Mouse (Mus musculus): ENCODE measurements at regions not wholly inside any gene's neighbourhood (a gene's known extent, or its start where the extent isn't known, plus 50 kb on each side); places are given as distances from the start of the nearest gene placed in this dataset.

DNA sequence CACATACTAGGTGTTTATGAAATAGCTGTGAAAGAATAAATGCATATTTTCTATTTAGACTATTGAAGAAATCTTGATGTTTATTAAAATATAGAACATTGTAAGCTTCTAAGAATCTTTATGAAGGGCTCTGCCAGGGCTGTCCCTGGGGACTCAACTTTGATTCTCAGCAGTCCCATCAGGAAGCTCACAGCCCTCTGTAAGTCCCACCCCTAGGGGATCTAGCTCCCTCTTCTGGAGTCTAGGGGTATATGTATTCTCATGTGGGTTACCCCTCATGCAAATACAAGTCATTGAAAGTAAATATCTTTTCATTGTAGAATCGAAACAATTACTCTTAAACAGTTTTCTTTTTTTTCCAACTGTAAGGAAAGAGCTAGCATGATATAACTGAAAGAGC lies 521.6 kb downstream of the Nfib start:
- Histone ChIP-seq H3K27ac (no peak overlapping the region), H3K9ac (ENCODE audit: low read depth, low read length) (no peak overlapping the region), H3K4me3 (no peak overlapping the region), H3K79me2 (replicated peaks; ENCODE audit: control insufficient read depth, insufficient read depth, low read length) (no peaks in the 10 kb centered on the region), H3K4me1 (ENCODE audit: control insufficient read depth, insufficient read depth, low read length) (no peaks in the 10 kb centered on the region), H3K27me3 (ENCODE audit: control insufficient read depth, insufficient read depth, low read length) (no peaks in the 10 kb centered on the region), H3K36me3 (ENCODE audit: control insufficient read depth, insufficient read depth, low read length) (no peaks in the 10 kb centered on the region)
- no peak for DNase-seq
- no peak for TF ChIP-seq POLR2A (IDR thresholded peaks at IDR 0.05; ENCODE audit: insufficient read depth, low read depth, low read length)
- TF ChIP-seq EP300 (IDR thresholded peaks at IDR 0.05; ENCODE audit: insufficient read depth, low read depth, low read length): no peak
- peak; percentile 32 for TF ChIP-seq CTCF (IDR thresholded peaks at IDR 0.05)
- WGBS: 94% methylated on average over 1 of the region's 1 CpGs
- intact Hi-C loops (cut with DNase I): no loop called here

DNA sequence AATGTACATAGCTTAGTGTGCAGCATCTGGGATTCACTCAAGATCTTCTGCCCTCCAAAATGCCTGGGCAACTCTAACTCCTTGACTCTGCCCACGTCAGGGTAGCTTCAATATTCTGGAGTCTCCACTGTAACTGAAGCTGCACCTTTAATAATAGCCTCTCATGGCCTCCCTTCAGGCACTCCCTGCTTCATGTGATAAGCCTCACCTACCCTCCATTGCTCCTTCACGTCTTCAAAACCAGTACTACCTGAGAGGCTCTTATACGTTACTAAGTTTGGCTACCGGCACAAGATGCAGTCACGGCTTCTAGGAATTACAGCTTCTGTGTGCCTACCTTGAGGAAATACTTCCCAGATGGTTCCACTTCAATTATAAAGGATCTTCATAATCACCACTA lies 527.4 kb downstream of the Nfib start:
- no peak for DNase-seq
- WGBS: 91% methylated on average over 5 of the region's 5 CpGs
- Histone ChIP-seq H3K9ac (ENCODE audit: low read depth, low read length) (no peak overlapping the region), H3K4me3 (no peak overlapping the region), H3K4me1 (ENCODE audit: control insufficient read depth, insufficient read depth, low read length) (peaks cover 3% of the 10 kb centered on the region), H3K36me3 (ENCODE audit: control insufficient read depth, insufficient read depth, low read length) (no peaks in the 10 kb centered on the region; the same call in 1 of the 2 replicates), H3K27me3 (ENCODE audit: control insufficient read depth, insufficient read depth, low read length) (no peaks in the 10 kb centered on the region), H3K79me2 (replicated peaks; ENCODE audit: control insufficient read depth, insufficient read depth, low read length) (no peaks in the 10 kb centered on the region), H3K27ac (no peak overlapping the region)
- TF ChIP-seq EP300 (IDR thresholded peaks at IDR 0.05; ENCODE audit: insufficient read depth, low read depth, low read length) (no peak), POLR2A (IDR thresholded peaks at IDR 0.05; ENCODE audit: insufficient read depth, low read depth, low read length) (no peak), CTCF (IDR thresholded peaks at IDR 0.05) (no peak)
- intact Hi-C loops (cut with DNase I): loop anchor here (5.0 kb wide), 1 partner anchor 359 kb away; no protein-coding TSS in a partner anchor

DNA sequence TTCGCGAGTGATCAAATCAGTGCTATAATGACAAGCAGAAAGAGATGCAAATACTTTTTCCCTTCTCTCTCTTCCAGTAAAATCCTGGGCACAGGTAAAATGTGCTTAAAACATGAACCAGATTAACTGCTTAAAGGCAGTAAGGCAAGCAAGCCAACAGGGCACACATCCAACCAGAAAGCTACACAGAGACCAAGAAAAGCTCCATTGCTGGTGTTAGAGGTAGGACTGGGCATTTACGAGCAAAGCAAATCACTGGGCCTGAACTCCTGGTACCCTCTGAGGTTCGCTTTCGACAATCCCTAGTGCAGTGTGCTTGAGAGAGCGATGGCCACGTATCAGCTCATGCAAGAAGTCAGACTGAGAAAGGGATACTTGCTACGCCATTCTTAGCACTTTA lies 528.8 kb downstream of the Nfib start:
- Histone ChIP-seq H3K79me2 (replicated peaks; ENCODE audit: control insufficient read depth, insufficient read depth, low read length) (no peaks in the 10 kb centered on the region), H3K36me3 (ENCODE audit: control insufficient read depth, insufficient read depth, low read length) (no peaks in the 10 kb centered on the region; the same call in 1 of the 2 replicates), H3K4me1 (ENCODE audit: control insufficient read depth, insufficient read depth, low read length) (peaks cover 3% of the 10 kb centered on the region), H3K4me3 (no peak overlapping the region), H3K9ac (ENCODE audit: low read depth, low read length) (no peak overlapping the region), H3K27ac (no peak overlapping the region), H3K27me3 (ENCODE audit: control insufficient read depth, insufficient read depth, low read length) (no peaks in the 10 kb centered on the region)
- TF ChIP-seq POLR2A (IDR thresholded peaks at IDR 0.05; ENCODE audit: insufficient read depth, low read depth, low read length) (no peak), CTCF (IDR thresholded peaks at IDR 0.05) (no peak), EP300 (IDR thresholded peaks at IDR 0.05; ENCODE audit: insufficient read depth, low read depth, low read length) (no peak)
- no peak for DNase-seq
- intact Hi-C loops (cut with DNase I): loop anchor here (5.0 kb wide), 1 partner anchor 361 kb away; no protein-coding TSS in a partner anchor
- 93% methylated on average over 8 of the region's 8 CpGs for WGBS

DNA sequence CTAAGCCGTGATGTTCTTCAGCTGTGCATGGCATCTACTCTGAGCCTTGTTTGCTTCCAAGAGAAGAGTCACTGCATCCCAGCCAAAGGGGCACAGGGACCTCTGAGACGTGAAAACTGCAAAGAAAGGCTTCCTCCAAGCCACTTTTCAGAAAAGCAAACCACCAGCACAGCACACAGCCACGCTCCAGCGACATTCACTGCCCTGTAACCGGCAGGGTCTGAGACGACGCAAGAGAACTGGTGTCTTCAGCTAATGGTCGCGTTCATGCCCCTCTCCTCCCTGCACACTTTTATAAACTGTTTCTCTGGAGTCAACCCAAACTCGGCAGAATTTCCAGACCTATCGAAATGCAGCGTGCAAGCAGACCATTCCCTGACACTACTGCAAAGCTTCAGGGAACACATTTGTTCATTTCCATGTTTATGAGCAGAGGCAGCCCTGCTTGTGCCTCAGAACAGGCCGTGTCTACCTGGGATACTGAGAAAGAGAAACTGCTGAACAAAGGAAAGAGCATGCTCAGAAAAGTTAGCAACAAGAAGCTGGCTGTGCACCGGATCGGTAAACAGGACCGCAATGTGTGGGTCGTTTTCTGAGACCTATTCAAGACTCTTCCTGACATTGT lies 532.0 kb downstream of the Nfib start:
- TF ChIP-seq EP300 (IDR thresholded peaks at IDR 0.05; ENCODE audit: insufficient read depth, low read depth, low read length) (no peak), CTCF (IDR thresholded peaks at IDR 0.05) (no peak), POLR2A (IDR thresholded peaks at IDR 0.05; ENCODE audit: insufficient read depth, low read depth, low read length) (no peak)
- no peak overlapping the region for H3K4me3 ChIP-seq
- no peaks in the 10 kb centered on the region for H3K79me2 ChIP-seq (replicated peaks; ENCODE audit: control insufficient read depth, insufficient read depth, low read length)
- 69% methylated on average over 17 of the region's 17 CpGs for WGBS
- peak overlapping the region; percentile 5; the same call in 1 of the 2 replicates for H3K9ac ChIP-seq (ENCODE audit: low read depth, low read length)
- no peak for DNase-seq
- H3K27me3 ChIP-seq (ENCODE audit: control insufficient read depth, insufficient read depth, low read length): no peaks in the 10 kb centered on the region
- H3K36me3 ChIP-seq (ENCODE audit: control insufficient read depth, insufficient read depth, low read length): no peaks in the 10 kb centered on the region; the same call in 1 of the 2 replicates
- intact Hi-C loops (cut with DNase I): no loop called here
- H3K4me1 ChIP-seq (ENCODE audit: control insufficient read depth, insufficient read depth, low read length): peaks cover 3% of the 10 kb centered on the region
- H3K27ac ChIP-seq: peak overlapping the region; percentile 51

DNA sequence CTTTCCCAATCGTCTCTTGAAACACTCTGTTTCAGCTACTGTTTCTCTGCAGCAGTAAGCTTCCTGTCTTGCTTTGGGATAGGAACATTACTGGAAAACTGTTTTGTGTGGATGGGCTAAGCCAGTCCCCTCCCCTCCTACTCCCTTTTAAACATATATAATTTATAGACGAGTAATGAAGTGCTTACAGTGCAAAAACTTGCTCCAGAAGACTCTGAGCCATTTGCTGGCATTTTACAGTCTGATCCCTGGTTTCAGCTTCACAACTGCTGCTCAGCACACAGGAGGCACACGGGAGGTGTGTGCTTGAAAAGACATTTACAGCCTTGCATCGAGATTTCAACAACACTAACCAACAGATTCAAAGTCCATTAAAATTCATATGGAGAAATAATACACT lies 534.6 kb downstream of the Nfib start:
- Histone ChIP-seq H3K4me3 (no peak overlapping the region), H3K4me1 (ENCODE audit: control insufficient read depth, insufficient read depth, low read length) (peaks cover 5% of the 10 kb centered on the region), H3K9ac (ENCODE audit: low read depth, low read length) (no peak overlapping the region), H3K27ac (no peak overlapping the region), H3K79me2 (replicated peaks; ENCODE audit: control insufficient read depth, insufficient read depth, low read length) (no peaks in the 10 kb centered on the region), H3K27me3 (ENCODE audit: control insufficient read depth, insufficient read depth, low read length) (no peaks in the 10 kb centered on the region), H3K36me3 (ENCODE audit: control insufficient read depth, insufficient read depth, low read length) (peaks cover 7% of the 10 kb centered on the region)
- no peak for DNase-seq
- TF ChIP-seq POLR2A (IDR thresholded peaks at IDR 0.05; ENCODE audit: insufficient read depth, low read depth, low read length): no peak
- intact Hi-C loops (cut with DNase I): no loop called here
- WGBS: 54% methylated on average over 4 of the region's 4 CpGs

DNA sequence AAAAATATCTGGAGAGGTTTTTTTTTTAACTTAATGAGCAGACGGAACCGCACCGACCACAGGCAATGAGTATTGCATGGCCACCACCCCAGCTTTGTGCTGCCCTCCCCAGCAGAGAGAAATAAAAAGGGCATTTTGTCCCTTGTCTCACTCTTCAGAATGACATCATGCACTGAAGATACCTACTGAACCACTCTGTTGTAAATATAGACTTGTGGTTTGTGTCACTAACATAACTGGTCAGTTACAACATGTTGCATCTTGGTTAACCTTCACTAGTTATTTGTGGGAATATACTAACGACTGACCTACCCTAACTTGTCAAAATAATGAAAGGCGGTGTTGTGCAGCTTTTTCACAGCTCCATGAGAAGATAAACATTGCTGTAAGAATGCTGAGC lies 537.5 kb downstream of the Nfib start:
- Histone ChIP-seq H3K27ac (no peak overlapping the region), H3K27me3 (ENCODE audit: control insufficient read depth, insufficient read depth, low read length) (no peaks in the 10 kb centered on the region), H3K36me3 (ENCODE audit: control insufficient read depth, insufficient read depth, low read length) (peaks cover 7% of the 10 kb centered on the region), H3K79me2 (replicated peaks; ENCODE audit: control insufficient read depth, insufficient read depth, low read length) (no peaks in the 10 kb centered on the region), H3K9ac (ENCODE audit: low read depth, low read length) (no peak overlapping the region), H3K4me3 (no peak overlapping the region), H3K4me1 (ENCODE audit: control insufficient read depth, insufficient read depth, low read length) (peaks cover 3% of the 10 kb centered on the region)
- TF ChIP-seq CTCF (IDR thresholded peaks at IDR 0.05) (no peak), POLR2A (IDR thresholded peaks at IDR 0.05; ENCODE audit: insufficient read depth, low read depth, low read length) (no peak), EP300 (IDR thresholded peaks at IDR 0.05; ENCODE audit: insufficient read depth, low read depth, low read length) (no peak)
- intact Hi-C loops (cut with DNase I): no loop called here
- 77% methylated on average over 5 of the region's 5 CpGs for WGBS
- no peak for DNase-seq
